Mouse (Mus musculus) brain, embryonic 14.5 days (tissue): ENCODE data around the gene 1110008P14Rik.

Experiments
- CTCF ChIP-seq: fragments of 200-500 bp; IDR thresholded peaks from 2 replicates; pipeline ENCODE4 v1.5.1; 2012; ENCODE audit warnings: inconsistent platforms, mild to moderate bottlenecking, moderate library complexity, borderline replicate concordance; ENCODE audit not compliant: insufficient read depth, insufficient read length; ENCODE audit errors: extremely low read depth
- POLR2A ChIP-seq: fragments of 200-500 bp; IDR thresholded peaks from 2 replicates; pipeline ENCODE4 v1.6.1; 2012; ENCODE audit warnings: mild to moderate bottlenecking, inconsistent platforms, borderline replicate concordance; ENCODE audit not compliant: poor library complexity, insufficient read depth, insufficient read length, severe bottlenecking; ENCODE audit errors: extremely low read depth

GRCm38 (mm10) chr2:32350471-32351051 is 31.2 kb downstream of the 1110008P14Rik start:
- TF ChIP-seq CTCF, result no peak
- TF ChIP-seq POLR2A, result no peak
